Mouse (Mus musculus) heart, embryonic 16.5 days (tissue): Measurements from ENCODE around the gene Ccdc57. TPM values are rescaled to one million over a fixed set of nuclear protein-coding genes. Genes with fewer than 3 reads are reported as not detected.

Experiments used
- ATAC-seq: fragments of 200-750 bp; cut with Nextera tagmentation; replicated peaks from 2 replicates; pipeline ENCODE4 v1.8.0; 2017; ENCODE audit warnings: moderate number of reproducible peaks; ENCODE audit not compliant: insufficient read depth, low FRiP score; ENCODE audit errors: extremely low read depth
- H3K27ac ChIP-seq: fragments of 300-500 bp; sonication (generic); 2 replicates; pipeline ENCODE4 v1.5.1; 2014; ENCODE audit warnings: mild to moderate bottlenecking, low read length, control low read depth, moderate library complexity
- H3K27me3 ChIP-seq: fragments of 300-500 bp; sonication (generic); 2 replicates; pipeline ENCODE4 v1.6.1; 2014; ENCODE audit warnings: low read length, mixed read lengths; ENCODE audit not compliant: control insufficient read depth, insufficient read depth
- H3K36me3 ChIP-seq: fragments of 300-500 bp; sonication (generic); 2 replicates; pipeline ENCODE4 v1.6.1; 2014; ENCODE audit not compliant: control insufficient read depth, insufficient read depth
- H3K4me1 ChIP-seq: fragments of 300-500 bp; sonication (generic); 2 replicates; pipeline ENCODE4 v1.6.1; 2014; ENCODE audit warnings: low read length, mixed read lengths; ENCODE audit not compliant: control insufficient read depth, insufficient read depth
- H3K4me2 ChIP-seq: fragments of 300-500 bp; sonication (generic); 2 replicates; pipeline ENCODE4 v1.6.1; 2014; ENCODE audit warnings: low read depth, mild to moderate bottlenecking, control low read depth, low read length
- H3K4me3 ChIP-seq: fragments of 300-500 bp; sonication (generic); 2 replicates; pipeline ENCODE4 v1.5.1; 2014; ENCODE audit warnings: mild to moderate bottlenecking, control low read depth, low read length
- H3K9ac ChIP-seq: fragments of 300-500 bp; sonication (generic); 2 replicates; pipeline ENCODE4 v1.6.1; 2014; ENCODE audit warnings: low read length, control low read depth
- H3K9me3 ChIP-seq: fragments of 300-500 bp; sonication (generic); replicated peaks from 2 replicates; pipeline ENCODE4 v1.6.1; 2016; ENCODE audit warnings: low read length; ENCODE audit not compliant: control insufficient read depth
- WGBS: fragments of 180-500 bp; shearing (Covaris S2); extraction: QIAGEN DNeasy Blood & Tissue Kit; methylation state at CpG from one replicate; pipeline ENCODE4 v1.1.7; 2014; 5-methylcytosine and 5-hydroxymethylcytosine counted together
- polyA plus RNA-seq: library from polyadenylated mRNA; unstranded; fragments of >200 nt; fragmentation: Nextera tagmentation; extraction: Ambion mirVana; gene quantifications from 2 replicates; pipeline ENCODE4 v1.2.1, GENCODE M21; 2015

Gene Ccdc57
- polyA plus RNA-seq, 1 experiment from 2014 or later = 4.5 TPM

- Histone ChIP-seq H3K36me3 (no peaks in the 10 kb centered on the region), H3K9me3 (no peaks in the 10 kb centered on the region), H3K9ac (no peak overlapping the region), H3K4me1 (peaks cover 3% of the 10 kb centered on the region; the same call in 1 of the 2 replicates), H3K4me2 (no peak overlapping the region), H3K27me3 (no peaks in the 10 kb centered on the region), H3K27ac (no peak overlapping the region), H3K4me3 (no peak overlapping the region)
- no peak for ATAC-seq
- 28% methylated on average over 6 of the region's 6 CpGs for WGBS
Observed at GRCm38 (mm10) chr11:120777123-120777522, 155.5 kb downstream of the Ccdc57 start.

Other genes starting within 250 kb of the Ccdc57 start
- gene Cenpx, start 219.1 kb downstream of the Ccdc57 start, polyA plus RNA-seq = 107 and 112 TPM in 2 replicates
- 34.1 and 34.8 TPM in 2 replicates for gene Lrrc45, start 218.9 kb downstream of the Ccdc57 start, polyA plus RNA-seq
- 8.7 and 10.6 TPM in 2 replicates for gene Rac3, start 211.4 kb downstream of the Ccdc57 start, polyA plus RNA-seq
- gene Dcxr, start 205.6 kb downstream of the Ccdc57 start, polyA plus RNA-seq = 15.3 and 17.1 TPM in 2 replicates
- gene Cbr2, start 200.8 kb downstream of the Ccdc57 start, polyA plus RNA-seq = 54.8 and 59.4 TPM in 2 replicates
- 1.3 and 6.9 TPM in 2 replicates for gene Hmga1b, start 170.1 kb downstream of the Ccdc57 start, polyA plus RNA-seq
- gene Rfng, start 148.7 kb downstream of the Ccdc57 start, polyA plus RNA-seq = 27.8 and 28.4 TPM in 2 replicates
- 124 and 135 TPM in 2 replicates for gene Gps1, start 148.6 kb downstream of the Ccdc57 start, polyA plus RNA-seq
- 44.7 and 49.7 TPM in 2 replicates for gene Dus1l, start 136.5 kb downstream of the Ccdc57 start, polyA plus RNA-seq
- 24.9 and 28.7 TPM in 2 replicates for gene Fasn, start 108.3 kb downstream of the Ccdc57 start, polyA plus RNA-seq
- gene Slc16a3, start 15.6 kb upstream of the Ccdc57 start, polyA plus RNA-seq = 164 and 206 TPM in 2 replicates
- 68.8 and 76.1 TPM in 2 replicates for gene Csnk1d, start 58.5 kb upstream of the Ccdc57 start, polyA plus RNA-seq
- 2.3 and 3.7 TPM in 2 replicates for gene Cd7, start 106.5 kb upstream of the Ccdc57 start, polyA plus RNA-seq
- 0.37 TPM in 1 of 2 replicates, not detected in the other for gene Sectm1b, start 130.7 kb upstream of the Ccdc57 start, polyA plus RNA-seq
- gene Sectm1a, start 148.3 kb upstream of the Ccdc57 start, polyA plus RNA-seq = 0.44 and 0.51 TPM in 2 replicates
- not detected in 2 replicates for gene Tex19.2, start 185.8 kb upstream of the Ccdc57 start, polyA plus RNA-seq
- gene Tex19.1, start 213.3 kb upstream of the Ccdc57 start, polyA plus RNA-seq = not detected in 2 replicates
- gene Uts2r, start 227.4 kb upstream of the Ccdc57 start, polyA plus RNA-seq = 0.24 TPM in 1 of 2 replicates, not detected in the other